Mouse (Mus musculus) CH12F3 (cell line): Measurements from ENCODE around the gene Cacna1d.

Experiments used
- in situ Hi-C: fragments of 300-500 bp; cut with MboI; formaldehyde crosslinking; loops from 2 replicates; pipeline ENCODE4 v1.14.3; 2020; ENCODE audit warnings: low sequenced_read_pairs

The Cacna1d gene

DNA sequence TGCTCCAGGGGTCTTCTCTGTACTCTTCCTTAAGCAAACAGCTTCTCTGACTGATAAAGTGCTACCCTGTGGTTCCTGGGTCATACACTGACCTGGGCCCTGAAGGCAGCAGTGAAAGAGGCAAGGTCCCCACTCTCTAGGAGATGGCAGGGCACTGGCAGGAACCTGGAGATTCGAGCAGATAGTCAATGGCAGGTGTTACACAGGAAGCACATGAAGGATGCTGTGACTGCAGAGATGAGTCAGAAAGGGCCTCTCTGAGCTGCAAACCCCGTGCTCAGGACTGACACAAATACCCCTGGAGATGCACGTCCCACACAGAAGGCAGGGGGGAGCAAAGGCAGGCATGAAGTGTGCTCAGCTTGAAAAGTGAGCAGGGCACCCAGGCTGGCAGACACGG is 218.3 kb downstream of the Cacna1d start:
- in situ Hi-C loops: no loop called here

DNA sequence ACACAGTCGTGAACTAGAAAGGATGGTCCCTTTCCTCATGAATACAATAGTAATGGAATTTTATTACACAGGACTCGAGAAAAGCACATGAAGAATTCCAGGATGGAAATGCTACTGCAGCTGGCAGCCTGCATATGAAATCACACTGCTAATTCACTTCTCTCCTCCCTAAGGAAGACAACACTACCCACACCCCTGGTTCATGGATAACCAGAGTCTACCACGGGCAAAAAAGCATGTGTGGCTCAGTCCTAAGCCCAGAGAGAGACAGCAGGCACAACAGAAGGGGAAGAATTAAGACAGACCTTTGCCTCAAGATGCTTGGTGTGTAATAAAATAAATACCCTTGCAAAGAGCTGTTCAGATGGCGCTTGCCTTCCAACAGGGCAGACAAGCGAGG is 218.7 kb downstream of the Cacna1d start:
- in situ Hi-C loops: no loop called here

GRCm38 (mm10) chr14:30271856-30272255 is 219.4 kb downstream of the Cacna1d start:
- in situ Hi-C loops: no loop called here

GRCm38 (mm10) chr14:30270350-30270749 is 220.9 kb downstream of the Cacna1d start:
- in situ Hi-C loops: no loop called here

GRCm38 (mm10) chr14:30265728-30266127 is 225.5 kb downstream of the Cacna1d start:
- in situ Hi-C loops: no loop called here

- in situ Hi-C loops: no loop called here
Measured at GRCm38 (mm10) chr14:30261561-30262251, 229.5 kb downstream of the Cacna1d start.

DNA sequence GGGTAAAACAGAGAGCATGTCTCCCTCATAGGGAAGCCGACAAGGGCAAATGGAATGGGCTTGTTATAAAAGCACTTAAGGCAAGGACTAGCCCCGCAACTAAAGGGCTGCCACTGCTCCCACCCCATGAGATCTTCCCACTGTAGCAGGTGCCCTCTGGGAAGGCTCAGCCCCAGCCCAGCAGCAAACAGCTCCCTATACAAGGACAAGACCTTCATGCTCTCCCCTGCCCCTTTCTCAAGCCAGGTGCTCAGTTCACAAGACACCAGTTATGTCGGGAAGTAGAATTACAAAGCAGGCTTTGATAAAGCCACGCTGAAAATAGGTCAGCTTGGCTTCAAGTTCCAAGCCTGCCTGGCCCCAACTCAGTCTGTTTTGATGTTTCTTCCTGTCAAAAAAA is 233.6 kb downstream of the Cacna1d start:
- in situ Hi-C loops: no loop called here

DNA sequence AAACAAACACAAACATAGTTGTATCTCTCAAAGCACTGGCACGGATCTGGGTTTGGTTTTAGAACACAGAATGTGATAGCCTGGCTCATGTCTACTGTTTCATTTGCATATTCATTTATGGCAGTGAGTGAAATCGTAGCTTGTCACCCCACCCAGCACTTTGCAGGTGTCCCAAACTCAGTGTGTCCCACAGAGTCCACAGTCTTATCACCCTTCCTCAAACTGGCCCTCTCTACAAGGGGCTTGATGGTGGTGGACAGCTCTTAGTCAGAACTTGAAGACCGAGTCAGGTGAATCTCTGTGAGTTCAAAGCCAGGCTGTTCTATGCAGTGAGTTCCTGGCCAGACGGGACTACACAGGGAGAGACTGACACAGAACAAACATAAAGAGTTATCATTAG is 234.8 kb downstream of the Cacna1d start:
- in situ Hi-C loops: no loop called here

DNA sequence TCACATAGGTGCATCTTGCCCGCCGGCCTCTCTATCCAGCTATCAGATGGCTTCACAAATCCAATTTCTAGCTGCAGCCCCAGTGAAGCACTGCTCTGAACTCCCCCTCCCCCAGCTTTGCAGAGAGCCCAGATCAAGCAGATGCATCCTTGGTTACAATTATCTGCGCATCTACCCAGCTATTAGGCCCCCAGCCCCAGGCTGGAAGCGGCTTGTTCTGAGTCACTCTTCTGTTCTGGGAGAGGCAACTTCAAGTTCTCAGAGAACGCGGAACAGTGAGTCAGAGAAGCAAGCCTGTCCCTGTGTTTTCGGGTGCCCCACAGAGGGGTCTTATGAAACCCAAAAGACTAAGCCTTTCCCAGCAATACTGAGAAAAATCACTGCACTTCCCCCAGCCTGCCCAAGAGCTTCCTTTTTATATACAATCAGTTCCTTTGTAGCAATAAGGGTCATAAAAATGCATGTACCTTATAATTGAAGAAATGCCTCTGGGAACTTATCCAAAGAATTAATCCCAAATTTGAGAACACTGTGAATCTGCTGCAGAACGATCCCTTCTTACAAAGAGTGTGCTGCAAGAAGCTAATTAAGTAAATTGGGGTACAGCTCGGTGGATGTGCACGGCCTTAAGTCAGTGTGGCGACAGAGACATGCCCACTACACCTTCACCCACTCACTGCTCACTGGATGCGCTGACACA is 235.4 kb downstream of the Cacna1d start:
- in situ Hi-C loops: no loop called here

DNA sequence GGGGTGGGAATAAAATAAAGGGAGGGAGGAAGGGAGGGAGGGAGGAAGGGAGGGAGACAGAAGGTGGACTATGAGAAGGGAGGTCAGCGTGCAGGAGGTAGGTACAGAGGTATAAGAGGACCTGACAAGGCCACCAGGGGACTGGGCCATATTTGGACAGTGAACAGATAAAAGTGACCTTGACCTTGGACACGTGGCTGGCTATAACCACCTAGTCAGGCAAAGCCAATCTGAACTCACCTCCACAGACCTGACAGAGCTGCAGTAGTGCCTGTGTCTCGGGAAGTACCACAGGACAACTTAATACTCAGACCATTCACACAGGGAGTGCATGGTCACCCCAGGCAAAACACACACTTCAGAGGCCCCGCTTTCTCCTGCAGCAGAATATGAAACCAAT is 236.5 kb downstream of the Cacna1d start:
- in situ Hi-C loops: no loop called here

GRCm38 (mm10) chr14:30252824-30253223 is 238.4 kb downstream of the Cacna1d start:
- in situ Hi-C loops: no loop called here

- in situ Hi-C loops: no loop called here
Measured at GRCm38 (mm10) chr14:30251351-30251750, 239.9 kb downstream of the Cacna1d start.

- in situ Hi-C loops: no loop called here
Measured at GRCm38 (mm10) chr14:30249591-30249990, 241.7 kb downstream of the Cacna1d start.

DNA sequence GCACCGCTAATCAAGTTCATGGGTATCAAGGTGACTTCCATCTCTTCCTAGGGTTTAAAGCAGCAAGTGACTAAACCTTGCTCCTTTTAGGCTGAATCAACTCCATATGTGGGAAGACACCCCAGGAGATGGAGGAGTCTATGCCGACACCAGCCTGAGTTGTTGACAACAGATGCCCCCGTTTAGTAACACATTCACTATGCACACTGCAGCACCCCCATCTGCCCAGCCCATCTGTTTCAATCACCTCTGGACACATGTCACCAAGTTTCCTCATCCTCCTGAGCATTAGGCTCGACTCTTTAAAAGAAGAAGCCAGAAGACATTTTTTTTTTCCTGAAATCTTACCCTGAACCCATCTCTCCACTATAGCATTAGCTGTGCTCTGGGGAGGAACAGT is 242.4 kb downstream of the Cacna1d start:
- in situ Hi-C loops: no loop called here

DNA sequence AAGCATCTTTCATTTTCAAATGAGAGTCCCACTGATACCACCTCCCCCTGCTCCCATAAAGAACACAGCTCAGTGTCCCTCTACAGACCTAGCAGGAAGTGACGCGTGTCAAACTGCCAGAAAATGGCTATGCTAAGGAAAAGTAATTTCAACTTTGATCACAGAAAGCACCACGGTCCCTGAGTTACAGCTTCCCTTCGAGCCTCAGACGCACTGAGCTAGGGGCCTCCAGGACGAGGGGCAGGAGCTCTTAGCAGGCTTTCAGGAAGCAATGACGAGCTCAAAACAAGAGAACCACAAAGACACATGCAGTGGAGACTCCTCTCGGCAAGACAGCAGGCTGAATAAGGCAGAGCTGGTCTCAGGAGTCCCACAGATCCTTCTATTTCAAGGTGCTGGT is 243.1 kb downstream of the Cacna1d start:
- in situ Hi-C loops: no loop called here

DNA sequence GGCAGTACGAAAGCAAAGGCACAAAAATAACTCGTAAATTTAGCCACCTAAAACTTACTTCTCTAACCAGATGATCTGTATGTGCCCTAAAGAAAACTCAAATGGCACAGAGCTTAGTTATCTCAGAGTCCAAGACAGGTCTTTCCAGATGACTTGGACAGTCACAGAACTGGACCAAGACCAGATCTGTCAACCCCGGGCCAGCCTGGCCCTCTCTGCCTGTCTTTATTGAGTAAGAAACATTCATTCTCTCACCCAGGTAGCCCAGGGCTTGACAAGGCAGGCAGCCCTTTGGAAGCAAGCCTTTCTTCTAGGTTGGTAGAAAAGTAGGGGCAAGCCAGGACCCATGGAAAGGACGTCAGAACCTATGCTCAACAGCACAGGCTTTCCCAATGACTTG is 243.6 kb downstream of the Cacna1d start:
- in situ Hi-C loops: no loop called here

DNA sequence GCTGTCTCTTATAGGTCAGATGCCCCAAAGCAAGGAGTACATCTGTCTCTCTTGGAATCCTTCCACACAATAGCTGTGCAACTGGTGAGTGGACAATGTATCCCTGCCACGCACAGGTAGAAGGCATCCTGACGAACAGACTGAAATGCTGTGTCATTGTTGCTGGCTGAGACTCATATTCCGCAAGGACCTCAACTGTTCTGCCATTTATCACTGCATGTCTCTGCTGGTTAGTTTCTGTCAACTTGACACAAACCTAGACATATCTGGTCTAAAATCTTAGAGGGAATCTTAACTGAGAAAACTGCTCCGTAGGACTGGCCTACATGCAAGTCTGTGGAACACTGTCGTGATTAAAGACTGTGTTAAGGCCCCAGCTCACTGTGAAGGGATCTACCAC is 246.5 kb downstream of the Cacna1d start:
- in situ Hi-C loops: no loop called here

DNA sequence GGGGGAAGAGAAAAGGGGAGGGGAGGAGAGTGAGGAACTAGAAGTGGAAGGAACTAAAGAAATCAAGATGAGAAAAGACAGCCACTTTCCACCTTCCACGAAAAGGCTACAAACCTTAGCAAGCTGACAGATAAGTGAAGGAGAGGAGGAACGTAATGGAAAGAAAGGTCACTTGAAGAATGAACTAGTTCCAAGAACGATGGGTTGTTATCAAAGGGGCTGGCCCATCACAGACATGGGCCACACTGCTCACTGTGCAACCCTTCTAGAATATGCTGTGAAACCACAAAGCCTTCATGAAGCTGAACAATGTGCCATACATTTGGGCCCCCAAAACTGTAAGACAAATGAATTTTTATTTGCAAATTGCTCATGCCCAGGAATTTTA is 248.4 kb downstream of the Cacna1d start:
- in situ Hi-C loops: no loop called here

GRCm38 (mm10) chr14:30242166-30242817 is 249.0 kb downstream of the Cacna1d start:
- in situ Hi-C loops: no loop called here

DNA sequence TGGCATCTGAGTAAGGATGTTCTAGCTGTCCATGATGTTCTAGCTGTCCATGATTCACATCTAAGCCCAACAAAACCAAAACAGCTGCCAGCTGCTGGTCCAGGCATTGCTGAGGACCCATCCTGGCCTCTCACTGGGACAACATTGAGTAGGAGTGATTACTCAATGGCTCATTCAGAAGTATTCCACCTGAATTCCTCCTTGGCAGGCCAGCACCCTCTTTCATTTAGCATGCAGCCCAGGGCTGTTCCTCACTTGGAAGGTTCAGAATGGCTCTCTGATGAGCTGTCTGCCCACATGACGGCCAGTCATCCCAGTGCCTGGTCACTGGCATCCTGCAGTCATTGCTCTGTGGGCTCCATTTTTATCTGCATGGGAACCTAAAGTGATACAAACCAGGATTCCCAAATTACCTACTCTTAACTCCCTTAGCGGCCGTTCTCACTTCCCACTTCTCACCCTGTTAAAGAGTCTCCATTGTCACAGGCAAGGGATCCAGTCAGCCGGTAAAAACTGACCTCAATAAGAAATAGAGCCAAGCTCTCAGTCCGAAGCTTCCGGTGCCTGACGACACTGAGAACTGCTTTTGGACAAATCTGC is 250.2 kb downstream of the Cacna1d start:
- in situ Hi-C loops: no loop called here

GRCm38 (mm10) chr14:30238807-30239206 is 252.4 kb downstream of the Cacna1d start:
- in situ Hi-C loops: no loop called here

DNA sequence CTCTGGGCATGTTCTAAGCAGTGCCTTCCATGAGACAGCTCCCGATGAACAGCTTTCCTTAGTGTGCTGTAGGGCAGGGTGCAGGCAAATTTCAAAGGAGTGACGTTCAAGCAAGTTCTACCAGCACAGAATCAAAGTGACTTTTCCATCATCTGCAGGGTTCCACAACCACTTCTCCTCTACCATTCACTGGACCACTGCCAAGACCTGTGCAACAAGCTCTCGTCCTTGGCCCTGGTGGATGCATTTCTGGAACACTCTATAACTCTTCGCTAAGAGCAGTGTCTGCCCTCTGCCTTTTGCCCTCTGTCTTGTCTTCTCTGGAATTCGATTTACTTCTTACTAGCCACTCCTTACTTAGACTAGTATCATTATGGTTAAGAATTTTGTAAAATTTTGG is 266.1 kb downstream of the Cacna1d start:
- in situ Hi-C loops: no loop called here
